Mouse (Mus musculus) CH12.LX (cell line): ENCODE measurements around the gene Gm49383. TPM values are rescaled to one million over a fixed set of nuclear protein-coding genes. Genes with fewer than 3 reads are reported as not detected.

Experiments
- DNase-seq: peaks from one replicate; pipeline ENCODE4 v3.0.0-alpha.2; 2013; ENCODE audit errors: extremely low read depth
- H3K27ac ChIP-seq: 2 replicates; pipeline ENCODE4 v1.5.1; 2012; ENCODE audit warnings: low read depth, mild to moderate bottlenecking, control low read depth, moderate library complexity; ENCODE audit not compliant: insufficient read depth
- H3K27me3 ChIP-seq: replicated peaks from 2 replicates; pipeline ENCODE3; 2012; ENCODE audit warnings: inconsistent platforms
- H3K36me3 ChIP-seq, 2 experiments: replicated peaks in 1 of 2; 2 replicates each; pipeline versions ENCODE3 to v1.6.1; 2012; ENCODE audit warnings: inconsistent platforms in 1 of 2, low read length in 1 of 2, mild to moderate bottlenecking in 1 of 2, mixed read lengths in 1 of 2, moderate library complexity in 1 of 2; ENCODE audit not compliant: control insufficient read depth in 1 of 2, insufficient read depth in 1 of 2
- H3K4me1 ChIP-seq, 2 experiments: 2 replicates each; pipeline ENCODE4 v1.6.1; 2012; ENCODE audit warnings: inconsistent platforms in 1 of 2, moderate library complexity in 1 of 2; ENCODE audit not compliant: insufficient read depth in 2 of 2, control insufficient read depth in 1 of 2
- H3K4me2 ChIP-seq: 2 replicates; pipeline ENCODE4 v1.6.1; 2012; ENCODE audit warnings: low read depth, mild to moderate bottlenecking, control low read depth; ENCODE audit not compliant: poor library complexity, insufficient read depth, severe bottlenecking
- H3K4me3 ChIP-seq, 3 experiments: fragments of 150-350 bp in 1 of 3; sonication (generic) in 1 of 3; replicated peaks in 1 of 3; 2 replicates each; pipeline versions ENCODE3 to v1.5.1; 2011 to 2012; ENCODE audit warnings: low read depth in 2 of 3, low read length in 2 of 3, mild to moderate bottlenecking in 2 of 3, moderate library complexity in 2 of 3, control low read depth in 1 of 3, improper control_type of control experiment in 1 of 3, inconsistent platforms in 1 of 3, mixed read lengths in 1 of 3; ENCODE audit not compliant: poor library complexity in 1 of 3
- H3K79me2 ChIP-seq: replicated peaks from 2 replicates; pipeline ENCODE4 v1.6.1; 2012; ENCODE audit warnings: mild to moderate bottlenecking, moderate library complexity; ENCODE audit not compliant: control insufficient read depth, poor library complexity, insufficient read depth, severe bottlenecking; ENCODE audit errors: extremely low read depth
- H3K9ac ChIP-seq: 2 replicates; pipeline ENCODE4 v1.6.1; 2012; ENCODE audit warnings: low read depth, mild to moderate bottlenecking, control low read depth, moderate library complexity; ENCODE audit not compliant: insufficient read depth
- H3K9me3 ChIP-seq: replicated peaks from 2 replicates; pipeline ENCODE3; 2012; ENCODE audit warnings: low read length, inconsistent platforms, mixed read lengths
- CTCF ChIP-seq, 2 experiments: IDR thresholded peaks in 1 of 2; conservative IDR thresholded peaks in 1 of 2; 2 replicates each; pipeline ENCODE4 v1.5.1; 2011 to 2012; ENCODE audit warnings: low read depth in 2 of 2, low read length in 2 of 2, improper control_type of control experiment in 1 of 2, inconsistent platforms in 1 of 2, mild to moderate bottlenecking in 1 of 2, moderate library complexity in 1 of 2
- E2F4 ChIP-seq: IDR thresholded peaks from 2 replicates; pipeline ENCODE4 v1.6.1; 2011; ENCODE audit warnings: low read depth, low read length, improper control_type of control experiment; ENCODE audit not compliant: insufficient replicate concordance
- EP300 ChIP-seq: IDR thresholded peaks from 2 replicates; pipeline ENCODE4 v1.6.1; 2011; ENCODE audit warnings: low read length, improper control_type of control experiment
- HCFC1 ChIP-seq: IDR thresholded peaks from 2 replicates; pipeline ENCODE4 v1.6.1; 2012; ENCODE audit warnings: low read depth, mild to moderate bottlenecking, inconsistent platforms, low read length, improper control_type of control experiment
- IRF4 ChIP-seq: IDR thresholded peaks from 2 replicates; pipeline ENCODE4 v1.6.1; 2014; ENCODE audit warnings: low read depth, mild to moderate bottlenecking, inconsistent platforms, low read length, improper control_type of control experiment
- NELFE ChIP-seq: IDR thresholded peaks from 2 replicates; pipeline ENCODE4 v1.6.1; 2011; ENCODE audit warnings: low read depth, low read length, improper control_type of control experiment
- PAX5 ChIP-seq: IDR thresholded peaks from 2 replicates; pipeline ENCODE4 v1.6.1; 2012; ENCODE audit warnings: low read length, inconsistent platforms, mixed read lengths
- POLR2A ChIP-seq: IDR thresholded peaks from 2 replicates; pipeline ENCODE4 v1.6.1; 2011; ENCODE audit warnings: low read depth, mild to moderate bottlenecking, improper control_type of control experiment, low read length
- RAD21 ChIP-seq: IDR thresholded peaks from 2 replicates; pipeline ENCODE4 v1.6.1; 2011; ENCODE audit warnings: low read depth, mild to moderate bottlenecking, low read length, improper control_type of control experiment, moderate library complexity
- SIN3A ChIP-seq: IDR thresholded peaks from 2 replicates; pipeline ENCODE4 v1.6.1; 2012; ENCODE audit warnings: low read length, improper control_type of control experiment, inconsistent platforms
- SMC3 ChIP-seq: IDR thresholded peaks from 2 replicates; pipeline ENCODE4 v1.6.1; 2011; ENCODE audit warnings: low read depth, low read length, improper control_type of control experiment
- UBTF ChIP-seq: IDR thresholded peaks from 2 replicates; pipeline ENCODE4 v1.6.1; 2012; ENCODE audit warnings: low read depth, mild to moderate bottlenecking, inconsistent platforms, low read length, improper control_type of control experiment, moderate library complexity
- USF1 ChIP-seq: IDR thresholded peaks from 2 replicates; pipeline ENCODE4 v1.6.1; 2014; ENCODE audit warnings: low read depth, mild to moderate bottlenecking, inconsistent platforms, low read length, improper control_type of control experiment
- ZC3H11A ChIP-seq: IDR thresholded peaks from 2 replicates; pipeline ENCODE4 v1.6.1; 2012; ENCODE audit warnings: low read depth, mild to moderate bottlenecking, inconsistent platforms, low read length, improper control_type of control experiment
- ZMIZ1 ChIP-seq: IDR thresholded peaks from 2 replicates; pipeline ENCODE4 v1.6.1; 2012; ENCODE audit warnings: low read depth, mild to moderate bottlenecking, inconsistent platforms, low read length, improper control_type of control experiment
- dilution Hi-C: fragments of 300-500 bp; cut with MboI; formaldehyde crosslinking; loops from 2 replicates; pipeline ENCODE4 v1.14.3; 2020; ENCODE audit warnings: low sequenced_read_pairs; ENCODE audit not compliant: extremely low pct_unique_long_range_greater_than_20kb, extremely low pct_ligation_motif_present
- in situ Hi-C: fragments of 300-500 bp; cut with MboI; formaldehyde crosslinking; loops from 3 replicates; pipeline ENCODE4 v1.14.3; 2019; ENCODE audit warnings: low sequenced_read_pairs, low pct_ligation_motif_present, low pct_unique_long_range_greater_than_20kb, mixed read lengths
- polyA plus RNA-seq: library from polyadenylated mRNA; unstranded; fragments of >175 nt; gene quantifications from 2 replicates; pipeline ENCODE4 v1.2.1, GENCODE M21; 2012; ENCODE audit warnings: low read depth; ENCODE audit not compliant: insufficient read length
- total RNA-seq, 2 experiments: library from RNA; depleted of rRNA; stranded (reverse); fragments of 300-350 nt in 1 of 2; fragments of >200 nt in 1 of 2; gene quantifications; 2 replicates each; pipeline ENCODE4 v1.2.3; 2012 to 2014

The Gm49383 gene
- total and polyA plus RNA-seq, 3 experiments, result 19.1 to 52.1 (median 21.3) TPM

- dilution Hi-C loops (no loop called here), in situ Hi-C loops (loop anchor here (25.0 kb wide), 2 partner anchors 376 to 476 kb away; partner anchors contain the start of genes Sos2 and Vcpkmt)
- H3K4me3 ChIP-seq, result no peak overlapping the region
Measured at GRCm38 (mm10) chr12:69211057-69211456, 14.2 kb upstream of the Gm49383 start.

GRCm38 (mm10) chr12:69210056-69210979 is 13.4 kb upstream of the Gm49383 start:
- no peak overlapping the region for H3K4me3 ChIP-seq
- in situ Hi-C loops, result loop anchor here (25.0 kb wide), 2 partner anchors 377 to 477 kb away; partner anchors contain the start of genes Sos2 and Vcpkmt
- no peaks in the 10 kb centered on the region for H3K27me3 ChIP-seq
- peaks cover 32 to 69% of the 10 kb centered on the region in 2 experiments for H3K36me3 ChIP-seq
- no peak overlapping the region for H3K9ac ChIP-seq
- dilution Hi-C loops, result no loop called here
- DNase-seq, result no peak
- H3K9me3 ChIP-seq, result no peaks in the 10 kb centered on the region
- no peak overlapping the region for H3K4me2 ChIP-seq
- no peaks in the 10 kb centered on the region for H3K79me2 ChIP-seq
- H3K4me1 ChIP-seq, result peaks cover 0 to 47% of the 10 kb centered on the region in 2 experiments; a peak in 2 of 4 replicates
- no peak overlapping the region for H3K27ac ChIP-seq
- TF ChIP-seq ZC3H11A (no peak), USF1 (no peak), RAD21 (no peak), UBTF (no peak), PAX5 (no peak), HCFC1 (no peak), POLR2A (no peak), EP300 (no peak), ZMIZ1 (no peak), E2F4 (no peak), IRF4 (no peak), CTCF (conservative IDR thresholded peaks at IDR 0.05 in 1 of 2, IDR thresholded peaks at IDR 0.05 in 1 of 2; ENCODE audit: low read depth in 2 of 2, low read length in 2 of 2) (no peak), NELFE (no peak)

More at GRCm38 (mm10) chr12:69211057-69211456, 14.2 kb upstream of the Gm49383 start:
- no peak for DNase-seq
- peaks cover under 1 to 47% of the 10 kb centered on the region in 2 experiments; a peak in 2 of 4 replicates for H3K4me1 ChIP-seq
- no peaks in the 10 kb centered on the region for H3K27me3 ChIP-seq
- H3K27ac ChIP-seq, result no peak overlapping the region
- no peak overlapping the region for H3K9ac ChIP-seq
- H3K36me3 ChIP-seq, result peaks cover 32 to 70% of the 10 kb centered on the region in 2 experiments
- TF ChIP-seq SMC3 (peak; percentile 43), SIN3A (no peak), RAD21 (peak; percentile 24), CTCF (conservative IDR thresholded peaks at IDR 0.05 in 1 of 2, IDR thresholded peaks at IDR 0.05 in 1 of 2; ENCODE audit: low read depth in 2 of 2, low read length in 2 of 2) (peak in 1 of 2 experiments; percentile 49; a peak in 2 of 4 replicates)
- no peaks in the 10 kb centered on the region for H3K79me2 ChIP-seq
- H3K4me2 ChIP-seq, result no peak overlapping the region
- H3K9me3 ChIP-seq, result no peaks in the 10 kb centered on the region
